Mouse (Mus musculus): Measurements from ENCODE around the gene Upk1b. TPM values are rescaled to one million over a fixed set of nuclear protein-coding genes. Genes with fewer than 3 reads are reported as not detected.

Gene Upk1b
- polyA plus RNA-seq, 1 experiment = 5.3 TPM

DNA sequence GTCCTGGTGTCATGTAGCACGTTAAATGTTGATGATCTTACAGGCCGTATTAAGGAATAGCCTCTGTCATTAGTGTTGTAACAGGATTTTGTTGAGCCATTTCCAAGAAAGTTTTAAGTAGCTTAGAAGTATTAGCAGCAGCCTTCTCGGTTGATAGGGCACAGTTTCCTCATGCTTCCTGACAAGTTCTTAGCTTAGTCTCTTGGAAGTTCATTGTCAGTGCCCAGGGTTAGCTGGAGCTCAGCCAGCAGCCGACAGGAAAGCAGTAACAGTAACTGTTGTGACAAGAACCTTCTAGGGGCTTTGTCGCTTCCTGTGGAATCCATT lies 44.0 kb downstream of the Upk1b start:
- WGBS = 19% methylated on average over 5 of the region's 5 CpGs
- TF ChIP-seq CTCF (conservative IDR thresholded peaks at IDR 0.05; ENCODE audit: insufficient read depth, insufficient read length, low read depth, low read length) = no peak
- TF ChIP-seq POLR2A (IDR thresholded peaks at IDR 0.05; ENCODE audit: low read depth, low read length) = no peak

DNA sequence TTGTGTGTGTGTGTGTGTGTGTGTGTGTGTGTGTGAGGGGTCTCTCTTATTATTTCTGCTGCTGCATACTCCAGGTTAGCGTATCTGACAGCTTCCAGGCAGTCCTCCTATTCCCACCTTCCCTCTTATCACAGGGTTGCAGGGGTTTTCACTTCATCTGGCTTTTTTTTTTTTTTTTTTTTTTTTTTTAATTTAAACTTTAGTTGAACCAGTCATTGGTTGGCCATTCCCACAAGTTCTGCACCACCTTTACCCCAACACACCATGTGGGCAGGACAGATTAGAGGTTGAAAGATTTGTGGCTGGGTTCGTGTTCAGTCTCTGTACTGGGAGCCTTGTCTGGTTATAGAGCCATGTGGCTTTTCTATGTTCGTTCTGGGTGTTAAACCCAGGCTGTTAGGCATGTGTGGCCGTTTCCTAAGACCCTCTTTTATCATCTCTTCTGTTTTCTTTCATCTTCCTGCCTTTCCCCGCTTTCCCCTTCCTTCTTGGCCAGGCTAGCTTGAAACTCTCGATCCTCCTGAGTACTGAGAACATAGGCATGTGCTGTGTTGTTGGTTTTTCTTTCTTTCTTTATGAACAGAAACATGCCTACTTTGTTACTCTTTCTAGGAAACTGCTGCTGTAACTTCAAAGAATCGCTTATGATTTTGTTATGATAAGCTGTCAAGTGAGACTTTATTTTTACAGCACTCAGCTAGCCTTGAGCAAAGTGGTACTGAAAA lies 44.5 kb downstream of the Upk1b start:
- no peak overlapping the region for H3K27ac ChIP-seq (ENCODE audit: insufficient read depth, low read depth, low read length)
- TF ChIP-seq CTCF (conservative IDR thresholded peaks at IDR 0.05; ENCODE audit: insufficient read depth, insufficient read length, low read depth, low read length) = no peak
- TF ChIP-seq POLR2A (IDR thresholded peaks at IDR 0.05; ENCODE audit: low read depth, low read length) = no peak

More for the DNA sequence above, 44.0 kb downstream of the Upk1b start:
- peak; percentile 81 for DNase-seq
- H3K4me3 ChIP-seq (ENCODE audit: insufficient read depth, low read depth, low read length) = no peak overlapping the region
- no peak overlapping the region for H3K27ac ChIP-seq (ENCODE audit: insufficient read depth, low read depth, low read length)
- H3K36me3 ChIP-seq (ENCODE audit: control insufficient read depth, insufficient read depth, low read length) = no peaks in the 10 kb centered on the region
- H3K4me1 ChIP-seq (ENCODE audit: control insufficient read depth, insufficient read depth, low read length) = peaks cover 2% of the 10 kb centered on the region; the same call in 1 of the 2 replicates
- no peaks in the 10 kb centered on the region for H3K27me3 ChIP-seq (replicated peaks; ENCODE audit: control insufficient read depth, insufficient read depth, low read length)

DNA sequence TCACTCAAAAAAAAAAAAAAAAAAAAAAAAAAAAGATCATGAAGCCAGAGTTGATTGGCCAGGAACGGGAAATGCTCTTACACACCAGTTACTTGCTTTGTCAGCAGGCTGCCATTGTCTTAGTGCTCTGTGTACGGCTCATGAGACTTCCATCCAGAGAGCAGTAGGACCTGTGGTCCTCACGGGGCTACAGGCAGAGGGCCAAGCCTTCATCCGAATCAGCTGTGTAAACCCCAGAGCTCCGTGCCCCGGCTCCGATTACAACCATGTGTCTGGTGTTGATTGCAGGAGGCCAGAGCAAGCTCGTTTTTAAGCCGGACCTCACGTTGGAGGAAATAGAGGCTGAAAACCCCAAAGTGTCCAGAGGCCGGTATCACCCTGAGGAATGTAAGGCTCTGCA lies 46.5 kb downstream of the Upk1b start:
- TF ChIP-seq CTCF (conservative IDR thresholded peaks at IDR 0.05; ENCODE audit: insufficient read depth, insufficient read length, low read depth, low read length) (no peak), POLR2A (IDR thresholded peaks at IDR 0.05; ENCODE audit: low read depth, low read length) (no peak)
- 0 out of 2 replicates have a peak, but pooled peaks cover 2% of the 10 kb centered on the region for H3K4me1 ChIP-seq (ENCODE audit: control insufficient read depth, insufficient read depth, low read length)
- H3K36me3 ChIP-seq (ENCODE audit: control insufficient read depth, insufficient read depth, low read length) = no peaks in the 10 kb centered on the region
- H3K27ac ChIP-seq (ENCODE audit: insufficient read depth, low read depth, low read length) = no peak overlapping the region
- no peaks in the 10 kb centered on the region for H3K27me3 ChIP-seq (replicated peaks; ENCODE audit: control insufficient read depth, insufficient read depth, low read length)
- no peak for DNase-seq
- WGBS = 67% methylated on average over 11 of the region's 11 CpGs
- no peak overlapping the region for H3K4me3 ChIP-seq (ENCODE audit: insufficient read depth, low read depth, low read length)

More for the DNA sequence above, 44.5 kb downstream of the Upk1b start:
- Histone ChIP-seq H3K4me3 (ENCODE audit: insufficient read depth, low read depth, low read length) (no peak overlapping the region), H3K36me3 (ENCODE audit: control insufficient read depth, insufficient read depth, low read length) (no peaks in the 10 kb centered on the region), H3K27me3 (replicated peaks; ENCODE audit: control insufficient read depth, insufficient read depth, low read length) (no peaks in the 10 kb centered on the region), H3K4me1 (ENCODE audit: control insufficient read depth, insufficient read depth, low read length) (peaks cover 2% of the 10 kb centered on the region; the same call in 1 of the 2 replicates)
- no peak for DNase-seq
- WGBS = 59% methylated on average over 7 of the region's 7 CpGs

DNA sequence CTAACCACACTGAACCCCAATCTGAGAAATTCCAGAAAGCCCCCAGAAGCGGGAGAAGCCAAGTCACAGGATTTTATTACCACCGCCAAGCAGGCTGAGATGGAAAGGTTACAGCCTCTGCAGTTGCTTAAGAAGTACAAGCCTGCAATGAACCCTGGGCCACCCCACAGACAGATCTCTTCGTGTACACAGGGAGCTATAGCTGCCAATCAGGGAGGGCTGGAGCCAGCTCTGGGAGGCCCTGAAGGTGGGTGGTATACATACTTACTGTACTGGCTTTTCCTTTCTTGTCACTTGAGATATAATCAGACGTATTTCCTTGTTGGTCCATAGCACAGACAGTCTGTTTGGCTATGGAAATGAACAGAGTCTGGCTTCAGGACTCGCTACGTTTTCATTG lies 49.3 kb downstream of the Upk1b start:
- TF ChIP-seq POLR2A (IDR thresholded peaks at IDR 0.05; ENCODE audit: low read depth, low read length) = no peak
- TF ChIP-seq CTCF (conservative IDR thresholded peaks at IDR 0.05; ENCODE audit: insufficient read depth, insufficient read length, low read depth, low read length) = no peak
- Histone ChIP-seq H3K4me3 (ENCODE audit: insufficient read depth, low read depth, low read length) (no peak overlapping the region), H3K27me3 (replicated peaks; ENCODE audit: control insufficient read depth, insufficient read depth, low read length) (no peaks in the 10 kb centered on the region), H3K27ac (ENCODE audit: insufficient read depth, low read depth, low read length) (no peak overlapping the region), H3K36me3 (ENCODE audit: control insufficient read depth, insufficient read depth, low read length) (no peaks in the 10 kb centered on the region), H3K4me1 (ENCODE audit: control insufficient read depth, insufficient read depth, low read length) (no peaks in the 10 kb centered on the region)
- DNase-seq = no peak
- 81% methylated on average over 6 of the region's 6 CpGs for WGBS

DNA sequence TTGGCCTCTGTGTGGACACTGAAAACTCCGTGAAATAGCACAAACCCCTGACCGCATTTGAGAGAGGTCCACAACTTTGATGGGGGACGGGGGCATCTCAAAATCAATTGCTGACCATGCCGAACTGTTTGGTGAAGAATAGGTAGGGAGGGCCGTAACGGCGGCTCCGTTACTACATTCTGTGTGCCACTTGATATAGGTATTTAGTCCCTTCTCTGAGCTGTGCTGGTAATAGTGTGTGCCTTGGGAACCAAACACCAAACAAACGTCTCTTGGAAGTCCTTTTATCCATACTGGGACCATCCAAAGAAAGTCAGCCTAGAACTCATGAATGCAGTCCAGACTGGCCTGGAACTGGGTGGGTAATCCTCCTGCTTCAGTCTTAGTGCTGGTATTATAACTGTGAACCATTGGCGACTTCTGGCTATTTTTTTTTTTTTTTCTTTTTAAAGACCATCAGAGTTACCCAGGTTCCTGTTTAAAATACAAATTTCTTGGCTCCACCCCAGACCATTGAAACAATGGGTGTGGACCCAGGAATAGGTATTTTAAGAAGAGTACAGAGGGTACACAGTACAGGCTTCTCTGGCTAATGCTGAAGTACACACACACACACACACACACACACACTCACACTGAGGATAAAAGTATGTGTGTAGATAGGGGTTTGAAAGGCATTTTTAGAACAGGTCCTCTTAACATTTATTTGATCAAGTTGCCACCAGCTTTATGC lies 56.0 kb downstream of the Upk1b start:
- WGBS = 91% methylated on average over 10 of the region's 10 CpGs
- no peaks in the 10 kb centered on the region for H3K4me1 ChIP-seq (ENCODE audit: control insufficient read depth, insufficient read depth, low read length)
- no peak for TF ChIP-seq POLR2A (IDR thresholded peaks at IDR 0.05; ENCODE audit: low read depth, low read length)
- no peak for TF ChIP-seq CTCF (conservative IDR thresholded peaks at IDR 0.05; ENCODE audit: insufficient read depth, insufficient read length, low read depth, low read length)
- peak; percentile 60 for DNase-seq
- no peak overlapping the region for H3K27ac ChIP-seq (ENCODE audit: insufficient read depth, low read depth, low read length)
- no peaks in the 10 kb centered on the region for H3K36me3 ChIP-seq (ENCODE audit: control insufficient read depth, insufficient read depth, low read length)
- no peaks in the 10 kb centered on the region for H3K27me3 ChIP-seq (replicated peaks; ENCODE audit: control insufficient read depth, insufficient read depth, low read length)
- no peak overlapping the region for H3K4me3 ChIP-seq (ENCODE audit: insufficient read depth, low read depth, low read length)

DNA sequence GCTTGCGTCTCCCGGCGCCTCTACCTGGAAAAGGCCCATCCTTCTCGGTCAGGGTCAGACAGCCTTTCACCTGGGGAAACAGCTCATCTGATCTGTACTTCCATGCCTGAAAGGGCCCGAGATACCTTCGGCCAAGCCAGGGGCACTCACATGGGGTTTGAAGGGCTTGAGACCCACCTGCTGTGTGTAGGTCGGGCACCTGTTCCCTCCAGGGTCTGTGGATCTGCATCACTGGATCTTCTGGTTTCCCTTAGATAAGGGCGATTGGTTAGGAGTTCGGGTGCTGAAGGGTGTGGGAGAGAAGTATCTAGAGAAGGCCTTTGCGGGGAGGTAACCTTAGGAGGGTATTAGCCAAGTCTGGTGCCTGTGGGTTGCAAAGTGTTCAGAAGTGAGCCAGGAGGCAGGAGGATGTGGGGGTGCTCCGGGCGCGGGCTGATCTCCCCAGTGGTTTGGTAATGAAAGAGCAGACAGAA lies 57.4 kb downstream of the Upk1b start:
- TF ChIP-seq CTCF (conservative IDR thresholded peaks at IDR 0.05; ENCODE audit: insufficient read depth, insufficient read length, low read depth, low read length) = no peak
- no peak for TF ChIP-seq POLR2A (IDR thresholded peaks at IDR 0.05; ENCODE audit: low read depth, low read length)
- peak; percentile 29 for DNase-seq
- peak overlapping the region; percentile 49 for H3K27ac ChIP-seq (ENCODE audit: insufficient read depth, low read depth, low read length)
- WGBS = under 1% methylated on average over 13 of the region's 13 CpGs
- H3K27me3 ChIP-seq (replicated peaks; ENCODE audit: control insufficient read depth, insufficient read depth, low read length) = no peaks in the 10 kb centered on the region
- no peaks in the 10 kb centered on the region for H3K36me3 ChIP-seq (ENCODE audit: control insufficient read depth, insufficient read depth, low read length)
- H3K4me1 ChIP-seq (ENCODE audit: control insufficient read depth, insufficient read depth, low read length) = no peaks in the 10 kb centered on the region
- H3K4me3 ChIP-seq (ENCODE audit: insufficient read depth, low read depth, low read length) = peak overlapping the region; percentile 58

DNA sequence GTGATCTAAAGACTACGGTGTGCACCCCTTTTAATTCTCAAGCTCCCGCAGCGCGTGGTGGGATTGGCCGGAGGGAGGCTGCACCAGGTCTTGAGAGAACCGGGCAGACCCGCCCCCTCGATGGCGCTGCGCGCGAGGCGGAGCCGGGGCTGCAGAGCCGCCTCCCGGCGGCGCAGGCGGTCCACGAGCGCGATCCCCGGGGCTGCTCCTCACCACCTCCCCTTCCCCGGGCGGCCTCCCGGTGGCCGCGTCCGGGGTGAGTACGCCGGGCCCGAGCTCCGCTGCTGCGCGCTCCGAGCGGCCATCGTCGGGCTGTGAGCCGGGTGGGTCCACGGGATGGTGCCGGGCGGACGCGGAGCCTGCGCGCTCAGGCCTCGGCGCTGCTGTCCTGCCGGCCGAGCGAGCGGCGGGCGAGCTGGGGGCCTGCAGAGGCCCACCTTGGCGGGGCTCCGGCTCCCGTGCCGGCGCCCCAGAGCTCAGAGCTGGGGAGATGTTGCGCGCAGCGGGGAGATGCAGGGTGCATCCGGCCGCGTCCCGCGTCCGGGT lies 57.9 kb downstream of the Upk1b start, which contains the start of gene B4galt4:
TSS of gene B4galt4 (plus strand) at position 152 of the 546 bp plus-strand sequence.
- peak; percentile 81 for DNase-seq
- Histone ChIP-seq H3K27me3 (replicated peaks; ENCODE audit: control insufficient read depth, insufficient read depth, low read length) (no peaks in the 10 kb centered on the region), H3K4me3 (ENCODE audit: insufficient read depth, low read depth, low read length) (peak within 1 kb of the TSS; percentile 58), H3K36me3 (ENCODE audit: control insufficient read depth, insufficient read depth, low read length) (no peaks in the 10 kb centered on the region), H3K27ac (ENCODE audit: insufficient read depth, low read depth, low read length) (peak within 1 kb of the TSS; percentile 49), H3K4me1 (ENCODE audit: control insufficient read depth, insufficient read depth, low read length) (no peaks in the 10 kb centered on the region)
- under 1% methylated on average over 68 of the region's 69 CpGs for WGBS
- TF ChIP-seq POLR2A (IDR thresholded peaks at IDR 0.05; ENCODE audit: low read depth, low read length) = no peak

Measured in kidney, adult 2 months (tissue).